Mouse (Mus musculus): ENCODE data around the gene Etfrf1.

The Etfrf1 gene

DNA sequence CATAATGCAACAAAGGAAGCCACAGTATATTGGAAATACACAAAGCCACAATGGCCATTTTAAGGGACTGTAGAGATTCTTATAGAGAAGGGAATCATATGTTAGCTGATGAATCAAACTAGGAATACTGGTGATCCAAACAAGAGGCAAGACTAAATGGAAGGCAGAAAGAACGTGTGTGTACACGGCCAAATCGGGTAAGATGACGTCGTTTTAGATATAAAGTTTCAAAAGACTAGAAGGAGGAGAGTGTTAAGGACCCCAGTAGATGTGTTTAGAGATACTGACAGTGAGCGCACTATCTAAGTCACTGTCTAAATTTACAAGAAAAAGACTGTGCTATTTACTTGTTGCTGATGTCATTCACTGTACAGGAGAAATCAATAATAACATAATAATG lies 13.3 kb downstream of the Etfrf1 start:
- DNase-seq (ENCODE audit: extremely low read depth, low read depth), result no peak

DNA sequence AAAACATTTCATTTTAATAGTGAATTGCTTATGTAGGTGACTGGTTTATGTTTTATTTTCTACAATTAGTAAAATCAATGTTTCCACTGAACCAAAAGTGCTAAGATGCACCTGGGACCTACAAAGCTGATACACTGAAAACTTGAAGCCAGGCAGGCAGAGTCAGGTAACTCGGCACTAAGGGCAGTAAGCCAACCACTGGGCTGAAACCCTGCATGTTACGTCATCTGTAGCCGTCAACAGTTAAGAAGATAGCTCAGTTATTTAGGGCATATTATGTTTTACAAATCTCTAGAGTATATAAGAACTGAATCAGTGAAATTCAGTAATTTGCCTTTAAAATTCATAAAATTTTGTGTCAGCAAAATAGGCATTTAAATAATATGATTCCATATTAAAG lies 15.4 kb downstream of the Etfrf1 start:
- no peak for DNase-seq (ENCODE audit: extremely low read depth, low read depth)

DNA sequence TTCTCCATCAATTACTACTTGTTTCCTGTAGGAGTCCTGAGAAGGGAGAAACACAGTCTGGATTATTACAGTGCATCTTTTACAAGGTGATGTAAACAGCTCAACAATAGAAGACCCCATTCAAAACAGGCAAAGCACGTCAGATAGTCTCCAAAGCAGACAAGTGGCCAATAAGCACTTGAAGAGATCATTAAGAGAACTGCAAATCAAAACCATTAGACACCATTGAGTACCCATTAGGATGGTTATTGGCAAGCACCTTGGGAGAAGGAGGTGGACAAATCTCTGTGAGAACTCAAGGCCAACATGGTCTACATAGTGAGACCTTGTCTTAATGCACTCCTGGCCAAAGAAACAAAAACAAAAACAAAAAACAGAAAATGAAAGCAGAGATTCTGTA lies 23.5 kb downstream of the Etfrf1 start:
- DNase-seq (ENCODE audit: extremely low read depth, low read depth), result no peak

DNA sequence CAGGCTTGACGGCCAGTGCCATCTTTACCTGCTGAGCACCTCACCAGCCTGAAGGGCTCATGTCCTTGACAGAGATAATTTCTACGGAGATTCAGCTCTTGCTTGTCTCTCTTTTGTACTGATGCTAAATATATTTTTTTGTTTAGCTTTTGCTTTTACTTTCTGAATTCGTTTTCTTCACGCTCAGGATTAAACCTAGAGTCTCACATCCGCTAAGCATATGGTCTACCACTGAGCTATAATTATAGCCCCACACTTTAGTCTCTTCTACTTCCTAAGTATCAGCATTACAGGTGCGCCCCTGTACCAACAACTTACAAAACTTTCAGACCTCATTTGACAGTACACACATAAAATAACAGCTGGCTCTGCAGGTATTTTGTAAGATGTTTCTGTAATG lies 24.4 kb downstream of the Etfrf1 start:
- no peak for DNase-seq (ENCODE audit: extremely low read depth, low read depth)

DNA sequence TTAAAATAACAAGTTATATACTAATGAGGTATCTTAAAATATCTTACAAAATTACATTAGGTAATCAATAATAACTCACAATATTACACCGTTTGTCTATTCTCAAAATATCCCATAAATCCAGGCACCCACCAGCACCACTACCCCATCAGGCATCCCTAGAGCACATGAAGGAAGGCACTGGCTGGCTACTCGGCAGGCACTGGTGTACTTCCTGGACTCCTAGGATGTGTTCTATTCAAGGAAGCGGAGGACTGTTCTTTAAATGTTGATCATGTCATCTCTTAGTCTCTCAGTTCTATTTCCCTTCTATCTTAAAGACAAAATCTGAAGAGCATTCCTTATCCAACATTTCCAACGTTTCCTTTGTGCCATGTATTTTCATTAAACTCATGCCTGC lies 26.2 kb downstream of the Etfrf1 start:
- DNase-seq (ENCODE audit: extremely low read depth, low read depth), result no peak

DNA sequence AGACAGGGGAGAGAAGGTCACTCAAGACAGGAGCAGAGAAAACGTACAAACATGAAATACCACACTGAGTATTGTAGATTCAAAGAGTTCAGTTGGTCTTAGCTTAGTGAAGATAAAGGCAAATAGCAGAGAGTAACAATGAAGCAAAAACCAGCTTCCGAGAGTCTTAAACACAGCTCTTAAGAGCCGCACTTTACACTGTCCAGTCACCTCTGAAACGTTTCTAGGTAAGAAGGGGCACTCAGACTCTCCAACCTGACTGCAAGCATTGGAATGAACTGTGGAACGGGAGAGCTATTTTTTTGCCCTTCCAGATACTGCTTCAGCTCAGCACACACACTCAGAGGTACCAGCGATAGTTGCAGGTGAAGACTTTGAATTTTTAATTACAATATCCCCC lies 29.4 kb downstream of the Etfrf1 start:
- DNase-seq (ENCODE audit: extremely low read depth, low read depth), result no peak

DNA sequence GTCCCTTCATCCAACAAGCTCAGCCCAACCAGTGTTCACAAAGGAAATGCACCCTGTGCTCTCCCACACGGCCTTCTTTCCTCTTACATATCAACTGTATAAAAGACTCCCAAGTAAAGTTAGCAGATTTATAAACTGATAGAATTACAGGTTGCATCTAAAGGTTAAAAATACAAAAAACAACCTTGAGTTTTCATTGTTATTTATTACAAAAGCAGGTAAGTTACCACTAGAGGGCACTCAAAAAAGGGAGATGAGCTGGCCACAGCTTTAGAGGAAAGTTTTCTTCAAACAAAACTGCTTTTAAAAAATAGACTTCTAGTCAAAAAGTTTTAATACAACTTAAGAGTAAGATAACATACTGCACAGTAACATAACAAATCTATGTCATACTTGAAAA lies 31.6 kb downstream of the Etfrf1 start:
- DNase-seq (ENCODE audit: extremely low read depth, low read depth), result no peak

DNA sequence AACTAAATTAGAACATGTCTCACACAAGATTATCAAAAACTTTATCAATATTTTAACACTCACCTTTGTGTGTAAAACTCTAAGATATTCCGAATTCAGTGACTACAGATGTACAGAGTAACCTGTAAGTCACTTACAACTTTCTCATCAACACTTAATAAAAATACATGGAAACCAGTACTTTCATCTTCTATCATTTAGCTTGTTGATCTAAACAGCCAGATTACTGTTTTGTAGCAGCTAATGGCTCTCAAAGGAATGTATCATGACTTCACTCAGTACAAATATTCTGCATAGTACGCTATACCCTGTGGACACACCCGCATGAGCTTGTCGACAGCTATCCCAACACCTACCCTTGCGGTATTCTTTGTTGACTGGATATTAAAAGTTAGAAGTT lies 35.9 kb downstream of the Etfrf1 start:
- DNase-seq (ENCODE audit: extremely low read depth, low read depth), result no peak

DNA sequence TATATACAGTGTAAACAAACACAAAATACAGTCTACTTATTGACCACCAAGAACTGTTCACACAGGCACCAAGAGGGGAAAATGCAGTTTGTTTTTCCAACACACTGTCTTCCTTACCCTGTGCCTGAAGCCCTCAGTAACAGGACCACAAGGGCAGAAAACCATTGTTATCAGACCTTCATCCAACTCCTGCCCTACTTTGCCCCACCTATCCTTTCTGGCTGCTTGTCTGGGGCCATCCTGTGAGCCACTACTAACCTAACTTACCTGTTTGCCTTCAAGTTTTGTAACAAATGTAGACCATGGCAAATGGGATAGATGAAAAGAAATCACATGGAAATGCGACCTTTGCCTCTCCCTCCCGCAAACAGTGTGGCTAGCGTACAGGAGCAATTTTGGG lies 37.0 kb downstream of the Etfrf1 start:
- DNase-seq (ENCODE audit: extremely low read depth, low read depth), result no peak

DNA sequence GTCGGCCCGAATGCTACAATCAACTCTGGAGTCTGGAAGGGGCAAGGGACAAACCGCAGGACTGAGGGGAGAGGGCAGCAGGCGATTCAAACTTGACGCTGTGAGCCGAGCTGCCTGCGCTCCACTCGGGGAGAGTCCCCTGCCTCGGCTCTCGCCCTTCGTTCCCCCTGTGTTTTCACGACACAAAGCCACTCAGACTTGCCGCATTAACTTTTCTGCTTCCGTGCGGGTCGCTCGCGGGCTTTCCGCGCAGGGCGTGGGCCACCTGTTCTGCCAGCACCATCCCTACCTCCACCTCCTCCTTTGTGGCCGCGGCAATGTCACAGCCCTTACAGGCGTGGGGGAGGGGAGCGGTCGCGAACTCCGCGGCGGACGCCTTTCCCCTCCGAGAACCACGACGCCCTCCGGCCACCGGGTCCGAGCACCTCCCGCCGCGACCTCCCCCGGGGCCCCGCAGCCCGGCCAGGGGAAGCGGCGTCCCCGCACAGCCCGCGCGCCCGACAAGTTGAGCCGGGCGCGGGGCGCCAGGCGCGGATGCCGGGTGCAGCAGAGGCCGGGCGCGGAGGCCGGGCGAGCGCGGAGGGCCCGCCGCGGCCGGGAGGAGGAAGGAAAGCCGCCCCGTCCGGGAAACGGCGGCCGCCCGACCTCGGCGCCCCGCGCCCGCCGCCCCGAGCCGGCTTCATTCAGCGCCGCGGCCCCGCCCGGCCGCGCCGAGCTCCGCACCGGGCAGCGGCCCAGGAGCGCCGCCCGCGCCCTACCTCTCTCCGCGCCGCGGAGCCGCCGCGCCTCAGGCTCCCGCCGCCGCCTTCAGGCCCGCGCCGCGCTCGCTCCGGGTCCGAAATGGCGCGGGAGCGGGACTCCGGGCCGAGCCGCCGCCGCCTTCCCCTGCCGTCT lies 38.6 kb downstream of the Etfrf1 start:
- no peak for DNase-seq (ENCODE audit: extremely low read depth, low read depth)

DNA sequence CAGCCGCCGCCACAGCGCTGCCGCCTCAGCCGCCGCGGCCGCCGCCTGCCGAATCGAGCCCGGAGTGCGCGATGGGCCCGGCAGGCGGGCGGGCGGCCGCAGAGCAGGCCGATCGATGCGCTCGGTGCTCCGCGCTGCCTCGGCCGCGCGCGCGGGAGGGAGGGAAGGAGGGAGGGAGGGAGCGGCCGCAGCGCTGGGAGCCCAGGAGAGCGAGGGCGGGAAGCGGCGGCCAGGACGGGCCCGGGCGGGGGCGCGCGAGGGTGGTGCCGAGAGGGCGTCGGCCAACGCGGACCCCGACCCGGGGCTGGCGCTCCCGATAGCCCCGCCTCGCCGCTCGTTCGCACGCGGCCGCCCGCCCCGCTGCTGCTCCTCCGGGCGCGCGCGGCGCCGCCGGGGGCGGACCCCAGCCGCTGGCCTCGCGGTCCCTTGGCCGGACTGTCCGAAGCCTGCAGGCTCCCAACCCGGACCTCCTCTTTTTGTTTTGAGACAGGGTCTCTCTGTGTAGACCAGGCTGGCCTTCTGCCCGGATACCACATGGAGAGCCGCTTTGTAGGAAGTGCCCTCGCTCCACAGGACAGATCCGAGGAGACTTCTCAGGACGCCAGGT lies 39.4 kb downstream of the Etfrf1 start, which contains the start of gene Kras:
Gene Kras, minus strand, starts transcription at position 55 of the 607 bp plus-strand sequence.
- peak; percentile 64 for DNase-seq (ENCODE audit: extremely low read depth, low read depth)

DNA sequence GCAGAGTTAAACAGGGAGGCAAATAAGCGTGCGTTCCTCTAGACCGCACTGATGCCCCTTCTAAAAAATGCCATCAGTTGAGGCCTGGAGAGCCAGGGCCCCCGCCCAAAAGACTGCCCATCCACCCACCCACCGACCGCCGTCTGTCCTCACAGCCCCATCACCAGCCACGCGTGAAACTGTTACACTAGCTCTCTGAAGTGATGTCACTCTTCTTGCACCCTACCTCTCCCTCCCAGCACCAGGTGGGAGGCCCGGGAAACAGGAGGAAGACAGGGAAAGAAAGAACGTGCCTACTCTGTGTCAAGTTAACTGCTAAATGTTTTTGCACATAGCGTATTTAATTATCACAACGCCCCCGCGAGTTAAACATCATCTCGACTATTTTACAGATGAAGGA lies 39.9 kb downstream of the Etfrf1 start:
- DNase-seq (ENCODE audit: extremely low read depth, low read depth), result no peak

DNA sequence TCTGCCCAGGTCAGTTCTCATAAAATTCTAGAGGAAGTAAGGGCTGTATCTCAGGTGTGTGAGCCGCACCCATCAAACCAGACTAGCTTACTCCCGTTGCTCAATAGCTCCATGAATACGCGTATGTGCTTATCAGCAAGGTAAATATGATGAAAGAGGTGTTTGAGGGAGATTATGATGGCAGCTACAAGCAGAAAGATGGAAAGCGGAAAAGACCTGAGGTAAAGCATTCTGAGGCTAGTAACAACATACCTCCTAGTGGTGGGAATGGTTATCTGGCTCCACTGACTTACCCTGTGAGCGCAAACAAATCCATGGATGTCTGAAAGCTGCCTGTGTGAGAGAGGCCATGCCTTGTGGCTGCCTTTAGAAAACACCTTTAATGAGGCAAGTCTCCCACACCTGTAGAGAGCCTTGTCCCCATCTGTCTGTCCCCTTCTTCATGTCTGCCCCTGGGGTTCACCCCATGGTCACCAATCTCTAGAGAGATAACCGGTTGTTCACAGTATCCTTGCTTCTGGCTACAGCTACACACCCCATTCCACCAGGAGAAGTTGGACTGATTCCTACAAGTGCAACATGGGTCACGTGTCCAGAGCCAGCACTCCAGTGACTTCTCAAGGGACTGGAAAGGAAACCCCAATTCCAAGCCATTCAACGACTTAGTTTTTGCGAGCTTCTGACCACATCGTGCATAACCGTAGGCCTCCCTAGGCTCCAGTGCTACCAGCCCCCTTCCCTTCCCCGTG lies 45.2 kb downstream of the Etfrf1 start:
- DNase-seq (ENCODE audit: extremely low read depth, low read depth), result no peak

DNA sequence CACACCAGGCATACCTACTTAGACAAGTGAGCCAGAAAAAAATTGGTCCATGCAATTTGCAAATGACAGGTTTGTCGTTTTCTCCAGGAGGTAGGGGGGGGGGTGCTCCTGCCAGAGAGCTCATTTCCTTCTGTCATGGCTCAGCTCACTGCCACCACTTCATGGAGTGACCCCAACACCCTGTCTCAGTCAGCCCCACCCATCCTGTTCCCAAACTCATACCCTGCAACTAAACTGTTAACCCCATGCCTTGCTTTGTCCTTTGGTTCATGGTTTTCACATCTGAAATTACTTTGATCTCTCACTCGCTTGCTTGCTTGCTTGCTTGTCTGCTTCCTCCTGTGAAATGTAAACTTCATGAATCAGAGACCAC lies 45.8 kb downstream of the Etfrf1 start:
- DNase-seq (ENCODE audit: extremely low read depth, low read depth), result no peak

DNA sequence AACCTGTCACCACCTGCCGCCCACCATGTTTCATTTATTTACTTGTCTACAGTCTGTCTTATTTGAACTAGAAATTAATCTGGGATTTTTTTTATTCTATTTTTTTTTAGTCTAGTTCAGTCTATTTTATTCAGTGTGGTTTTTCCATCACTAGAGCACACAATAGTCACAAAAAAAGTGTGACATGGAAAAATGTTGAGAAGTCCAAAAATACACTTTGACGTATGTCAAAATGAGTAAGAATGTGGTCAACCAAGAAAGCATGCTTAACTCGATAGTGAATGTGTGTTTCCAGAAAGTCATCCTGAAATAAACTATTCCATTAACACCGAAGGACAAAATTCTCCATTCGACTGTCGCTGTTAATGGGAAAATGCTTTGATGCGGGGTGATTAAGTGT lies 51.4 kb downstream of the Etfrf1 start:
- DNase-seq (ENCODE audit: extremely low read depth, low read depth), result no peak
